Mouse (Mus musculus) liver, embryonic 14.5 days (tissue): ENCODE measurements around the gene Axin1.

Experiments used
- CTCF ChIP-seq: IDR thresholded peaks from 2 replicates; pipeline ENCODE4 v1.5.1; 2016; ENCODE audit warnings: antibody characterized with exemption, low read depth, control low read depth
- EP300 ChIP-seq: IDR thresholded peaks from 2 replicates; pipeline ENCODE4 v1.6.1; 2016; ENCODE audit warnings: antibody characterized with exemption, low read depth

DNA sequence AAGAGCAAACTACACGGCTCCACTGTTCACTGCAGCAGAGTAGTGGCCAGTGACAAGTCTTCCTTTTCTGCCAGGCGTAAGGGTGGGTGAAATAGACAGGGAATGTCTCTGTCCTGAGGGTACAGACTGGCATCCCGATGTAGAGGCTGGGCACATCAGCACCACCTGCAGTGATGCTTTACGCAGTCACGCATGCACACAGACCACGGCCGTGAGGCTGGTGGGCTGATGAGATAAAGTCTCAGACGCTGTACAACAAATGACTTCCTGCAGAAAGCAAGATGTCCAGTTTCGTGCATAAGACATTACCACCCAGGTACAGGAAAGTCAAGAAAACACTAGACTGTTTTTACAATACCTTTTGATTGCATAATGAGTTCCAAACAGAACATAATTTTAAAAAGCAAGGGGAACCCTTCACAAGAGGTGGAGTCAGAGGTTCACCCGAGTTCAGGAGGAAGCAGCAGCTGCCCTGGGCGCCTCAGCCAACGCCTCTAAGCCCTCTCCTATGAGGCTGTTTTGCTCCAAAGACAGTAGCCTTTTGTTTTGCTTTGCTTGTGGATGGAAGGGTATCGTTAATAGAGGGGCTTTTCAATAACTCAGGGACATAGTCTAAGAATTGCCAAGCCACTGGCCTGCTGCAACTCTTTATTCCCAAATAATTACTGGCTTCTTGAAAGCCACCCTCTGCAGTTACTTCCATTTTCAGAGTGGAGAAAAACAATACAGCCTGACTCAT lies 96.8 kb downstream of the Axin1 start:
- TF ChIP-seq CTCF (no peak), EP300 (no peak)
